9 mouse cellular contexts compared by ENCODE assay signal in the genomic region with DNA sequence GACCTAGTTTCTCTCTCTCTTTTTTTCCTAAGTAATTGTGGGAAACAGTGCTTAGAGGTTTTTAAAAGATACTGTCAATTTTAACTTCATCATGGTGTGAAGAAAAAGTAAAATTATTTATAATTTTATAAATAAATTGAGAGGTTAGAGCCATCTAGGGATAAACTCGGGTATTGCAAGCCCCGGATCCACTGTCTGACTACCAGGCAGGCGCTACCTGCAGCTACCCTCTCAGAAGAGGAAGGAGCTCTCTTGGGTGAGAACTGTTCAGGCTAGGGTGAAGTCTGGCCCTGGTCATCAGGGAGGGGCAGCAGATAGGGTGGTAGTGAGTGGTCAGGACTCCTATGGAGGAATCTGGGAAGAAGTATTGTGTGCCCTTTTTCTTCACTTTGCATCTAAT.
DNase-seq lines count a peak whose midpoint lies in the region; ATAC-seq lines count a peak whose summit lies in the region.
"Had no signal": no experiment of that assay in that cellular context is flagged by ENCODE, and none has a peak within 500 bp of the region (broad histone marks: within the 10 kb centered on the region; RNA-seq: fewer than 3 reads in every experiment).

No protein-coding gene starts in this region.

- peak; percentile 51 for DNase-seq in embryo, embryonic 10.5 days (ENCODE audit: low spot score)
- DNase-seq in embryo, embryonic 10 days (ENCODE audit: low spot score) = no peak
- peak; percentile 61 to 65 for DNase-seq in layer of hippocampus, postnatal 10 days (ENCODE audit: low spot score in 2 of 2)
- DNase-seq in layer of hippocampus, adult 9-10 months (ENCODE audit: low spot score) = no peak
- peak; percentile 57 for DNase-seq in CD4-positive, CD25-positive, alpha-beta regulatory T cell, adult 2 months (ENCODE audit: low read depth, low spot score)
- DNase-seq in lung, postnatal 25 days (ENCODE audit: low spot score) = peak; percentile 26
- DNase-seq in urinary bladder, adult 2 months (ENCODE audit: low spot score) = no peak
- DNase-seq: liver, embryonic 13.5 days had no signal

- peak; percentile 88 for ATAC-seq in common myeloid progenitor, adult 5-6 weeks (replicated peaks; ENCODE audit: low read depth, poor library complexity, severe bottlenecking)

Comparison
In these comparisons a context has a peak if more than half of its experiments do, and no peak if none do; other contexts are left out.
1. DNase-seq: peak in embryo, embryonic 10.5 days (single experiment), layer of hippocampus, postnatal 10 days (2 of 2), CD4-positive, CD25-positive, alpha-beta regulatory T cell, adult 2 months (single experiment) and lung, postnatal 25 days (single experiment); none in embryo, embryonic 10 days (single experiment), layer of hippocampus, adult 9-10 months (single experiment) and urinary bladder, adult 2 months (single experiment).